Mouse (Mus musculus) lung, embryonic 15.5 days (tissue): ENCODE data around the gene Gramd1c. TPM values are rescaled to one million over a fixed set of nuclear protein-coding genes. Genes with fewer than 3 reads are reported as not detected.

ENCODE experiments used
- ATAC-seq: fragments of 200-750 bp; cut with Nextera tagmentation; 2 replicates; pipeline ENCODE4 v1.8.0; 2017; ENCODE audit warnings: moderate number of reproducible peaks, borderline replicate concordance; ENCODE audit not compliant: low FRiP score, low TSS enrichment; ENCODE audit errors: extremely low read depth
- H3K27ac ChIP-seq: fragments of 300-500 bp; sonication (generic); 2 replicates; pipeline ENCODE4 v1.5.1; 2015; ENCODE audit warnings: moderate library complexity, mild to moderate bottlenecking, inconsistent platforms
- H3K27me3 ChIP-seq: fragments of 300-500 bp; sonication (generic); 2 replicates; pipeline ENCODE4 v1.6.1; 2015; ENCODE audit warnings: inconsistent platforms
- H3K36me3 ChIP-seq: fragments of 300-500 bp; sonication (generic); 2 replicates; pipeline ENCODE4 v1.6.1; 2015; ENCODE audit warnings: inconsistent platforms
- H3K4me1 ChIP-seq: fragments of 300-500 bp; sonication (generic); 2 replicates; pipeline ENCODE4 v1.6.1; 2015; ENCODE audit warnings: inconsistent platforms
- H3K4me2 ChIP-seq: fragments of 300-500 bp; sonication (generic); 2 replicates; pipeline ENCODE4 v1.6.1; 2015; ENCODE audit warnings: inconsistent platforms, mild to moderate bottlenecking, moderate library complexity
- H3K4me3 ChIP-seq: fragments of 300-500 bp; sonication (generic); 2 replicates; pipeline ENCODE4 v1.5.1; 2015; ENCODE audit warnings: mild to moderate bottlenecking, inconsistent platforms
- H3K9ac ChIP-seq: fragments of 300-500 bp; sonication (generic); 2 replicates; pipeline ENCODE4 v1.6.1; 2015; ENCODE audit warnings: inconsistent platforms
- H3K9me3 ChIP-seq: fragments of 300-500 bp; sonication (generic); 2 replicates; pipeline ENCODE4 v1.6.1; 2016; ENCODE audit warnings: inconsistent platforms
- WGBS: fragments of 180-500 bp; shearing (Covaris S2); methylation state at CpG from one replicate; pipeline ENCODE4 v1.1.7; 2015; 5-methylcytosine and 5-hydroxymethylcytosine counted together
- polyA plus RNA-seq: library from polyadenylated mRNA; unstranded; fragments of >200 nt; fragmentation: Nextera tagmentation; extraction: Ambion mirVana; gene quantifications from 2 replicates; pipeline ENCODE4 v1.2.1, GENCODE M21; 2015

The Gramd1c gene
- polyA plus RNA-seq = 6.7 and 7.0 TPM in 2 replicates

- ATAC-seq = peak; percentile 89
- H3K27me3 ChIP-seq = no peaks in the 10 kb centered on the region
- H3K36me3 ChIP-seq = no peaks in the 10 kb centered on the region
- H3K4me3 ChIP-seq = peak within 1 kb of the TSS; percentile 56
- H3K4me1 ChIP-seq = peaks cover 7% of the 10 kb centered on the region; the same call in 1 of the 2 replicates
- H3K27ac ChIP-seq = peak within 1 kb of the TSS; percentile 60; the same call in 1 of the 2 replicates
- H3K4me2 ChIP-seq = peak within 1 kb of the TSS; percentile 58
- WGBS = 6% methylated on average over 45 of the region's 45 CpGs
- H3K9ac ChIP-seq = peak within 1 kb of the TSS; percentile 51
- H3K9me3 ChIP-seq = no peaks in the 10 kb centered on the region
Observed at GRCm38 (mm10) chr16:44063025-44063894, at the start of gene Gramd1c. Gene Gramd1c (minus strand): TSS chr16:44063345.

- Histone ChIP-seq H3K9me3 (no peaks in the 10 kb centered on the region), H3K9ac (no peak overlapping the region), H3K4me3 (no peak overlapping the region), H3K4me1 (no peaks in the 10 kb centered on the region), H3K27me3 (no peaks in the 10 kb centered on the region), H3K36me3 (peaks cover 47% of the 10 kb centered on the region), H3K27ac (no peak overlapping the region), H3K4me2 (no peak overlapping the region)
- 54% methylated on average over 4 of the region's 4 CpGs for WGBS
- ATAC-seq = no peak
Observed at GRCm38 (mm10) chr16:44109002-44109401, 45.9 kb upstream of the Gramd1c start.

- Histone ChIP-seq H3K9me3 (no peaks in the 10 kb centered on the region), H3K4me2 (no peak overlapping the region), H3K36me3 (peaks cover 66% of the 10 kb centered on the region), H3K4me3 (no peak overlapping the region), H3K4me1 (no peaks in the 10 kb centered on the region), H3K27me3 (no peaks in the 10 kb centered on the region), H3K9ac (no peak overlapping the region), H3K27ac (no peak overlapping the region)
- 83% methylated on average over 2 of the region's 2 CpGs for WGBS
- ATAC-seq = no peak
Observed at GRCm38 (mm10) chr16:44105211-44105610, 42.1 kb upstream of the Gramd1c start.

- Histone ChIP-seq H3K9me3 (no peaks in the 10 kb centered on the region), H3K36me3 (peaks cover 68% of the 10 kb centered on the region), H3K4me3 (no peak overlapping the region), H3K4me2 (no peak overlapping the region), H3K27me3 (no peaks in the 10 kb centered on the region), H3K27ac (no peak overlapping the region), H3K4me1 (no peaks in the 10 kb centered on the region), H3K9ac (no peak overlapping the region)
- no peak for ATAC-seq
- 90% methylated on average over 18 of the region's 18 CpGs for WGBS
Observed at GRCm38 (mm10) chr16:44103806-44104766, 40.9 kb upstream of the Gramd1c start.

GRCm38 (mm10) chr16:44102925-44103324, 39.8 kb upstream of the Gramd1c start:
- Histone ChIP-seq H3K4me1 (no peaks in the 10 kb centered on the region), H3K27ac (no peak overlapping the region), H3K36me3 (peaks cover 67% of the 10 kb centered on the region), H3K4me2 (no peak overlapping the region), H3K9ac (no peak overlapping the region), H3K27me3 (no peaks in the 10 kb centered on the region), H3K9me3 (no peaks in the 10 kb centered on the region), H3K4me3 (no peak overlapping the region)
- WGBS = 91% methylated on average over 2 of the region's 2 CpGs
- no peak for ATAC-seq

GRCm38 (mm10) chr16:44101181-44101710, 38.1 kb upstream of the Gramd1c start:
- Histone ChIP-seq H3K9ac (no peak overlapping the region), H3K4me1 (no peaks in the 10 kb centered on the region), H3K27me3 (no peaks in the 10 kb centered on the region), H3K4me2 (no peak overlapping the region), H3K4me3 (no peak overlapping the region), H3K27ac (no peak overlapping the region), H3K9me3 (no peaks in the 10 kb centered on the region), H3K36me3 (peaks cover 61% of the 10 kb centered on the region)
- WGBS = 78% methylated on average over 12 of the region's 12 CpGs
- ATAC-seq = no peak

GRCm38 (mm10) chr16:44099377-44099776, 36.2 kb upstream of the Gramd1c start:
- H3K9me3 ChIP-seq = no peaks in the 10 kb centered on the region
- H3K4me2 ChIP-seq = no peak overlapping the region
- H3K27ac ChIP-seq = no peak overlapping the region
- H3K27me3 ChIP-seq = no peaks in the 10 kb centered on the region
- no peak overlapping the region for H3K4me3 ChIP-seq
- H3K36me3 ChIP-seq = peaks cover 70% of the 10 kb centered on the region
- ATAC-seq = no peak
- WGBS = 91% methylated on average over 7 of the region's 7 CpGs
- no peak overlapping the region for H3K9ac ChIP-seq
- no peaks in the 10 kb centered on the region for H3K4me1 ChIP-seq

- Histone ChIP-seq H3K27me3 (no peaks in the 10 kb centered on the region), H3K27ac (no peak overlapping the region), H3K4me3 (no peak overlapping the region), H3K9ac (no peak overlapping the region), H3K4me1 (no peaks in the 10 kb centered on the region), H3K36me3 (peaks cover 47% of the 10 kb centered on the region), H3K4me2 (no peak overlapping the region), H3K9me3 (no peaks in the 10 kb centered on the region)
- 54% methylated on average over 2 of the region's 2 CpGs for WGBS
- no peak for ATAC-seq
Observed at GRCm38 (mm10) chr16:44087650-44088049, 24.5 kb upstream of the Gramd1c start.

- Histone ChIP-seq H3K4me1 (no peaks in the 10 kb centered on the region), H3K9me3 (no peaks in the 10 kb centered on the region), H3K4me3 (no peak overlapping the region), H3K36me3 (no peaks in the 10 kb centered on the region), H3K4me2 (no peak overlapping the region), H3K27me3 (no peaks in the 10 kb centered on the region), H3K9ac (no peak overlapping the region), H3K27ac (no peak overlapping the region)
- WGBS = 87% methylated on average over 15 of the region's 15 CpGs
- ATAC-seq = no peak
Observed at GRCm38 (mm10) chr16:44061341-44061740, 1.8 kb downstream of the Gramd1c start.

- H3K4me1 ChIP-seq = no peaks in the 10 kb centered on the region
- H3K9ac ChIP-seq = no peak overlapping the region
- H3K36me3 ChIP-seq = no peaks in the 10 kb centered on the region
- ATAC-seq = no peak
- H3K27me3 ChIP-seq = no peaks in the 10 kb centered on the region
- H3K27ac ChIP-seq = no peak overlapping the region
- WGBS = 87% methylated on average over 18 of the region's 18 CpGs
- no peak overlapping the region for H3K4me2 ChIP-seq
- no peaks in the 10 kb centered on the region for H3K9me3 ChIP-seq
- H3K4me3 ChIP-seq = no peak overlapping the region
Observed at GRCm38 (mm10) chr16:44060604-44061286, 2.4 kb downstream of the Gramd1c start.

GRCm38 (mm10) chr16:44058745-44059144, 4.4 kb downstream of the Gramd1c start:
- no peak overlapping the region for H3K4me2 ChIP-seq
- no peaks in the 10 kb centered on the region for H3K9me3 ChIP-seq
- WGBS = 22% methylated on average over 10 of the region's 10 CpGs
- no peak overlapping the region for H3K9ac ChIP-seq
- H3K36me3 ChIP-seq = no peaks in the 10 kb centered on the region
- ATAC-seq = no peak
- no peak overlapping the region for H3K27ac ChIP-seq
- H3K27me3 ChIP-seq = no peaks in the 10 kb centered on the region
- H3K4me3 ChIP-seq = no peak overlapping the region
- H3K4me1 ChIP-seq = no peaks in the 10 kb centered on the region
